Mouse (Mus musculus) erythroblast, embryonic 14.5 days (primary cell): ENCODE data around the gene Casp7. TPM values are rescaled to one million over a fixed set of nuclear protein-coding genes. Genes with fewer than 3 reads are reported as not detected.

Experiments used
- H3K27me3 ChIP-seq: 2 replicates; pipeline ENCODE4 v1.6.1; 2012; ENCODE audit warnings: inconsistent platforms; ENCODE audit not compliant: control insufficient read depth
- H3K36me3 ChIP-seq: 2 replicates; pipeline ENCODE4 v1.6.1; 2012; ENCODE audit warnings: mild to moderate bottlenecking, inconsistent platforms; ENCODE audit not compliant: control insufficient read depth
- H3K4me1 ChIP-seq: 2 replicates; pipeline ENCODE4 v1.6.1; 2012; ENCODE audit warnings: inconsistent platforms; ENCODE audit not compliant: control insufficient read depth
- H3K4me3 ChIP-seq: replicated peaks from 2 replicates; pipeline ENCODE3; 2012; ENCODE audit warnings: moderate library complexity, mild to moderate bottlenecking, inconsistent platforms
- H3K9me3 ChIP-seq: 2 replicates; pipeline ENCODE4 v1.6.1; 2012; ENCODE audit warnings: low read length, inconsistent platforms, mixed read lengths; ENCODE audit not compliant: control insufficient read depth
- GATA1 ChIP-seq: IDR thresholded peaks from 2 replicates; pipeline ENCODE4 v1.6.1; 2012; ENCODE audit warnings: low read length, inconsistent platforms, mixed read lengths
- TAL1 ChIP-seq: IDR thresholded peaks from 3 replicates; pipeline ENCODE4 v1.6.1; 2012; ENCODE audit warnings: low read length, inconsistent platforms, mixed read lengths
- polyA plus RNA-seq: library from polyadenylated mRNA; stranded (reverse); fragments of >175 nt; gene quantifications from 2 replicates; pipeline ENCODE4 v1.2.3, GENCODE M21; 2012

The Casp7 gene
- polyA plus RNA-seq, 1 experiment = 0.47 TPM

DNA sequence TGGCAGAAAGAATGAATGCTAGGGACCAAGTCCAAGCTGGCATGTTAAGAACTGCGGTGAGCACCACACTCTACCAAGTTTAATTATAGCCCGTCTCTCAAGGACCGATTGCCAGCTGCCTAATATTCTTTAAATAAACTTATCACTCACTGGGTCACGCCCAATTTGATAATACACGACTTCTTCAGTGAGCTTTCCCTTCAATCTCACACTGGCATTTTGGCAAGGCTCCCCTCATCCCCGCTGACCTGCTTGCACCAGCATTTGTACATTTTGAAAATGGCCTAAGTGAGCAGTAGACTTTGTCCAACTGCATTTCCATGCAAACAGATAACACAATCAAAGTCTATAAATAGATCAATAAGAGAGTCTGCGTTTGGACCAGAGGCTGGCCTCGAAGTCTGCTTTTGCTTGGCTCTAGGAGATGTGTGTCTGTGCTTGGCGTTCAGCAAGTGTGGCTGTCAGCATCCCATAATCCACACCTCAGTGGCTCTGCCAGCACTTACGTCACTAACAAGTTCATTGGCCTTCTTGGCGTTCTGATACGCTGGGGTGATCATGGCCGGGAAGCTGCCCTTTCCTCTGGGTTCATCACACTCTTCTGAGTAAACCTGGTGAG lies 18.3 kb upstream of the Casp7 start:
- no peaks in the 10 kb centered on the region for H3K36me3 ChIP-seq
- TF ChIP-seq GATA1 (no peak), TAL1 (no peak)
- H3K4me3 ChIP-seq = no peak overlapping the region
- peaks cover 5% of the 10 kb centered on the region for H3K9me3 ChIP-seq
- peaks cover 29% of the 10 kb centered on the region for H3K4me1 ChIP-seq
- peaks cover 4% of the 10 kb centered on the region; the same call in 1 of the 2 replicates for H3K27me3 ChIP-seq

DNA sequence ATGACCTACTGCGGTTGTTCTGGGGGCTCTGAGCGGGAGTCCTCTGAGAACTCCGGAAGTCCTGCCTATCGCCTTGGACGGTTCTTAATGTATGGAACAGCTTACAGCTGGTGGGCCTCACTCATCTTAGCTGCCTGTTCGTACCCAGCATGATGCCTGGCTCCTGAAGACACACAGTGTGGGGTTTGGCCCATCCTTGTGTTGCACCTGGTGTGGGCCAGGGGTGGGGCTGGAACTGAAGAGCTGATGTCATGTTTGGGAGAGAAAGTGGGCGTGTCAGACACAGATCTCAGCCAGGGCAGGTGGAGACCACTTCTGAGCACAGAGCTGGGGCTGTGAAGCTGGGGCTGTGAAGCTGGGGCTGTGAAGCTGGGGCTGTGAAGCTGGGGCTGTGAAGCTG lies 16.6 kb upstream of the Casp7 start:
- peaks cover 29% of the 10 kb centered on the region for H3K4me1 ChIP-seq
- H3K36me3 ChIP-seq = no peaks in the 10 kb centered on the region
- H3K27me3 ChIP-seq = peaks cover 4% of the 10 kb centered on the region; the same call in 1 of the 2 replicates
- no peak for TF ChIP-seq GATA1
- TF ChIP-seq TAL1 = no peak
- peaks cover 5% of the 10 kb centered on the region for H3K9me3 ChIP-seq
- H3K4me3 ChIP-seq = no peak overlapping the region

DNA sequence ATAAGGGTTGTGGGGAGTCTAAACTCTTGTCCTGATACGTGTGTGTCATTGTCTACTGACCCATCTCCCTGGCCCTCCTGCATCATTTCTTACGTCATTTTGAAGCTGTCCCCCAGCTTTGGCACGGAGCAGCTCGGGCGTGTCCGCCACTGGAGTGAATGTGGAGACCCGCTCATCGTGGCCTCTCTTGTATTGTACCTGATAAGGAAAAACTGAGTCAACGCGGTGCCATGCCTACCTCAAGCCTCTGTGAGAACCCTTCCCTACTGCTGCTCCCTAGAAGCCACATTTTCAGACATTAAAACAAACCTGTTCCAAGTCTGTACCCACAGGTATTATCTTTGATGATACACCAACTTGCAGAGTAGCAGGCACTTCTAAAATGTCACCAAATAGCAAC lies 15.5 kb upstream of the Casp7 start:
- Histone ChIP-seq H3K4me1 (peaks cover 29% of the 10 kb centered on the region), H3K36me3 (no peaks in the 10 kb centered on the region), H3K4me3 (no peak overlapping the region), H3K27me3 (peaks cover 4% of the 10 kb centered on the region; the same call in 1 of the 2 replicates), H3K9me3 (peaks cover 5% of the 10 kb centered on the region)
- TF ChIP-seq GATA1 (no peak), TAL1 (no peak)

DNA sequence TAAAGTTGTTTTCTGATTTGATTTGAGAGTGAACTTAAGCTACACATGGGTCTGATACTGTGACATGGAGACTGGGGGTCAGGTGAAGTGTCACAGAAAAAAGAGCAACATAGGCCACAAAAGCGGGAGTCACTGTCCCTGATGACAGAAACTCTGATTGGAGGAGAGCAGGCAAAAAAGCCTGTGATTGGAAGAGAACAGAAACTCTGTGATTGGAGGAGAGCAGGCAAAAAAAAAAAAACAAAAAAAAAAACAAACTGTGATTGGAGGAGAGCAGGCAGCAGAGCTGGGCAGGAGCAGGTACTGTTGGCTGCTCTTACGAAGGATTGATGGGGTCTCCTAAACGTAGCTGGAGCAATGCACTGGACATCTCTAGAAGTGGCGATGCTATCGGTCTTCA lies 11.4 kb upstream of the Casp7 start:
- TF ChIP-seq GATA1 = no peak
- no peak for TF ChIP-seq TAL1
- Histone ChIP-seq H3K27me3 (peaks cover 4% of the 10 kb centered on the region; the same call in 1 of the 2 replicates), H3K9me3 (no peaks in the 10 kb centered on the region), H3K36me3 (no peaks in the 10 kb centered on the region), H3K4me3 (no peak overlapping the region), H3K4me1 (peaks cover 32% of the 10 kb centered on the region)

DNA sequence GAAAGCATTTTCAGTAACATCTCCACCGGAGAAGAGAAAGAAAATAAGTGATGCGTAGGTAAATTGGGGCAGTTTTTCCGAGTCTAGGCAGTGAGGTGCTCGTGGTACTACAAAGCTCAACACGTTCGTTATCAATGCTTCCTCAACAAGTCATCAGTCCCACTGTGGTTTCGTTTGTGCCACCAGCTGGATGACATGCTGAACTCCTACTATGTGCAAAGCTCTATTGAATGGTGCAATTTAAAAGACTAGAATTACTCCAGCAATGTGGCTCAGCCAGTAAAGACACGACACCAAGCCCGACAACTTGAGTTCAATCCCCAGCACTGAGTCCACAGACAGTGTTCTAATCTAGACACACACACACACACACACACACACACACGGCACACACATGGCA lies 10.8 kb upstream of the Casp7 start:
- Histone ChIP-seq H3K36me3 (no peaks in the 10 kb centered on the region), H3K4me1 (peaks cover 32% of the 10 kb centered on the region), H3K27me3 (peaks cover 2% of the 10 kb centered on the region; the same call in 1 of the 2 replicates), H3K4me3 (no peak overlapping the region), H3K9me3 (no peaks in the 10 kb centered on the region)
- TF ChIP-seq TAL1 = no peak
- TF ChIP-seq GATA1 = no peak

DNA sequence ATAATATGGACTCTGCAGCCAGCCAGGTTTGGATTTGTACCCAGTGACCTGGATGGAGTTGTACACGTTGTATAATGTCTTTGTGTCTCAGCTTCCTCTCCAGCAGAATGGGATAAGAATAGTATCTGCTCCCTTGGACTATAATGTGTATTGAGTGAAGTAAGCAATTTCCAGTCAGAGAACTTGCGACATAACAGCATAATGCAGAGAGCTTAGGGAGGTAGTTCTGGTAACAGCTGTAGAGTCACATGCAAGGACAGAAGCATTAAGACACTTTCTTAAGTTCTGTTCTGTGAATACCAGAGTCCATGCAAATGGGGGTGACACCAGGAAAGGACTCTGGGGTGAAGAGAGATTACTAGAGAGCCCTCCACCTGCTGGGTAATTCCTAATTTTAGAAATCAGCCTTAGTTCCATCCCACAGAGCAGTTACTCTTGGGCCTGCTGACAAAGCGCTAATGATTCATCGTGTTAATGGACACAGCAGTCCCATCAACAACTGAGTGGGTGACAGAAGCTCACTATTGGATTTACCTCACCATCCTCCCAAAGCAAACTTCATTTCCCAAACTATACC lies 9.1 kb upstream of the Casp7 start:
- no peaks in the 10 kb centered on the region for H3K27me3 ChIP-seq
- no peak overlapping the region for H3K4me3 ChIP-seq
- TF ChIP-seq TAL1 (no peak), GATA1 (no peak)
- no peaks in the 10 kb centered on the region for H3K36me3 ChIP-seq
- peaks cover 40% of the 10 kb centered on the region for H3K4me1 ChIP-seq
- H3K9me3 ChIP-seq = no peaks in the 10 kb centered on the region

DNA sequence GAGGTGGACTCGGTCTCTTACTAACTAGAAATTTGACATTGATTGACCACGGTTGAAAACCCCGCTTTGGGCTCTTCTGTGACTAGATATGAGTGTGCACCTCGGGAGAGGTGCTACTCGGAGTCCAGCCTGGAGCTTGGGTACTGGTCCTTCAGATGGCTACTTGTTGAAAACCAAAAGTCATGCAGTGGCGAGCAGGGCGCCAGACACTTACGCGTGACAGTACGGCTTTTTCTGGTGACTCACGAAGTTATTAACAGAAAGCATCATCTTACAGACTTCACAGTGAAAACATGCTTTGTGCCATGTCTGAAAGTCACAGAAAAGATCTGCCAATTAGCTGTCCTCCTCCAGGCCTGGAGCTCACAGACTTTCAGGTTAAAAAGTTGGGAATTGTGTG lies 7.8 kb upstream of the Casp7 start:
- H3K27me3 ChIP-seq = no peaks in the 10 kb centered on the region
- peaks cover 53% of the 10 kb centered on the region for H3K4me1 ChIP-seq
- no peaks in the 10 kb centered on the region for H3K36me3 ChIP-seq
- H3K9me3 ChIP-seq = no peaks in the 10 kb centered on the region
- no peak overlapping the region for H3K4me3 ChIP-seq
- TF ChIP-seq TAL1 (no peak), GATA1 (no peak)

DNA sequence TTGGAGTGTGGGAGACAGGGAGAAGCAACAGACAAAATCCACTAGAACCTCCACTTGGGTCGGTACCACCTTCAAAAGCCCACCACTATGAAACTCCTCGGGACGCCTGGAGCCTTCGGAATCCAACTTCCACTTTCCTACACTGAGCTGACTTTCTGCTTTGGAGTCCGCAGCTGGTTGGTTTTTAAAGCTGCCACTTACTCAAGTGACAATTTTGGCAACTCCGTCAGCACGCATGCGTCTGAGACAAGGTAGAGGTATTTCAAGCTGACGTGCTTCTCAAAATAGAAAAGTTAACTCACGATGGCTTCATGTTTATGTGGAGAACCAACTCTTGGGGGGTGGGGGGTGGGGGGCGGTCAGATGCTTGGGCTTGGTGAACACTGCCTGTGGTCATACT lies 7.0 kb upstream of the Casp7 start, which contains the start of gene Nrap:
Nrap (minus strand) TSS at position 159 of the 400 bp plus-strand sequence.
- Histone ChIP-seq H3K36me3 (no peaks in the 10 kb centered on the region), H3K4me1 (peaks cover 60% of the 10 kb centered on the region), H3K4me3 (no peak within 1 kb of the TSS), H3K9me3 (no peaks in the 10 kb centered on the region), H3K27me3 (no peaks in the 10 kb centered on the region)
- TF ChIP-seq GATA1 = no peak
- no peak for TF ChIP-seq TAL1

DNA sequence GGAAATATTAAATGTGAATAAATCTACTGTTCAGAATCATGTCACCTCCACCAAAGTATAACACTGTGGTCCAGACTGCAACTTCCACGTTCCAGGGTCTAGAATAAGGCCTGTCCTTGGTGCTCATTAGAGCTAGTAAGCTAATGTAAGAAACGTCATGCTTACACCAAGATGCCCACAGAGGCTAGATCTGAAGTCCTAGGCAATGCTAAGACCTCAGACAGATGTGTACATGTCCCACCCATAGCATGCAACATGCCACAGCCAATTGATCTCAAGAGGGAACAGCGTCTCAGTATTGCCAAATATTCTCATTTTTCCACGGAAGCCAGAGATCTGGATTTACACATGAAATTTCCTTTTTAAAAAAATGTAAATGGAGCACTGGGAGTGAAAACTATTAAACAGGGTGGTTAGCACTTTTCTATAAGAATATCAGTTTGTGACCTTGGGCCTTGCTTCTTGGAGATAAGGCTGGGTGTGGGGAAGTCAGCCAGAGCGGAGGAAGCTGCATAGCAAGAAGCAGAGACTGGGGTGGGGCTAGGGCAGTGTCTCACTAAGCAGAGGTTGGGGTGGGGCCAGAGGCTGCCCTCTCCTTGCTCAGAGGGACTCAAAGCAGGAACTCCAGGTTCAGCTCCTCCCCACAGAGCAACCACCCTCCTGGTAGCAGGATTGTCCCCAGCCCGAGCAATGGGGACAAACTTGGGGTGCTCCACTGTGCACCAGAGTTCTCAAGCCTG lies 5.5 kb upstream of the Casp7 start:
- Histone ChIP-seq H3K9me3 (no peaks in the 10 kb centered on the region), H3K36me3 (no peaks in the 10 kb centered on the region), H3K27me3 (peaks cover 3% of the 10 kb centered on the region; the same call in 1 of the 2 replicates), H3K4me3 (peak overlapping the region; percentile 49), H3K4me1 (peaks cover 76% of the 10 kb centered on the region)
- peak; percentile 44; the same call in 2 of the 3 replicates for TF ChIP-seq TAL1
- TF ChIP-seq GATA1 = peak; percentile 57; the same call in 1 of the 2 replicates
